Mouse (Mus musculus) WW6 (cell line): Measurements from ENCODE around the gene Fam189a1.

Experiments
- DNase-seq: peaks from one replicate; pipeline ENCODE4 v3.0.0-alpha.2; 2013; ENCODE audit warnings: low read depth, low spot score

Gene Fam189a1

DNA sequence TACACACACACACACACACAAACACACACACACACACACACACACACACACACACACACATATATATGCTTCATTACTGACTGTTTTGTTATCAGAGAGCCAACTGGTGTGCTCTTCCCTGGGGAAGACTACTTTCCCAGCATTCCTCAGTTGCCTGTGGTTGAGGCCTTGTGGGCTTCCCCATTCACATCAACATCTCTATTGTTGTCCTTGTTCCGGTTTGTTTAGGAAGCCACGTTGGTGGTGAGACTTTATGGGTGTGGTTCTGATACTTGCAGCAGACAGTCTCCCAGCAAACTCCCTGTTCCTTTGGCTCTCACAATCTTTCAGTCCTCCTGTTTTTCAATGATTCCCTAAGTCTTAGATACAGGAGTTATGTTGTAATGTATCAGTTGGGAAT lies 204.2 kb downstream of the Fam189a1 start:
- DNase-seq, result no peak

DNA sequence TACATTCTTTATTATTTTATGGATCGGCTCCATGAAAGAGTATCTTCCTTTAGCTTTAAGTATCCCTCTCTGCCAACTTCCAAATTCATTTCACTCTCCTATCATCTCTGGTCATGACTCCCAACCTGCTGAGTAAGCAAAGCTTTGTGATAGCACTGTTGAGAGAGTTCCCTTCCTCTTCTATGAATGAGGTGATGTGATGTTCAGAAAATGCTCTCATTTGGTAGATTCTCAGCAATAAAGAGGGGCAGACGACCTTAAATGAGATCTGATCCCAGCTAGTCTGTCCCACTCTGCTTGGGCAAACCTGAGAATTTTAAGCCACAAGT lies 205.6 kb downstream of the Fam189a1 start:
- DNase-seq, result no peak

- DNase-seq, result peak; percentile 16
These were observed 206.2 kb downstream of the Fam189a1 start for GRCm38 (mm10) chr7:64949910-64950770.

DNA sequence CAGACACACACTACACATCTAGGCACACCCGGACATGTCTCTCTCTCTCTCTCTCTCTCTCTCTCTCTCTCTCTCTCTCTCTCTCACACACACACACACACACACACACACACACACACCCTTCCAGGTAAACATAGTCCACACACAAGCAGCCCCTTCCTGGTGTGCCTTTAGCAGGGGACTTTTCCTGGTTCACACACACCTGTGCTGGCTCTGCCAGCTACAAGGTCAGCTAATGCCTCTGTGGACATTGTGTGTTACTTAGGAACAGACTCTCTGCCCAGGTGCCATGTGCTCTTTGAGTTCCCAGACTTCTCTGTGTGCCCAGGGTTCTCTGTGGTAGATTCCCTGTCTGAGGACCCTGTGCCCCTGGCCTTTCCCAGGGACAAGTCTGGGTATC lies 206.9 kb downstream of the Fam189a1 start:
- DNase-seq, result no peak

DNA sequence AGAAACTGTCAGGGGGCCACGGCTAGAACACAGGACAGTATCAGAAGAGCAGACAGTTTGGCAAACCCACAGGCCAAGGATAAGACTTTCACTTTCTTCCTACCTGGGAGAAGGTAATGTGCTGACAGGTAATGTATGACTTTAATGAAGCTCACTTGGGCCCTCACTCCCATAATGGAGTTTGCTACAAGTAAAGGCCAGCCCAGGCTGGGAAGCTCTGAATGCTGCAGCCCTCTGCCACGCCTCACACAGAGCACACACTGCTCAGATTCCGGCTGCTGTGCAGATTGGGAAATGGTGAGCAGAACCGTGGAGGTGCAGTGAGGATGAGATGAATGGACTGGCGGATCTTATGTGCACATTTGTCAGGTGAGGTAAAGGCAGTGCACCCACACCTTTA lies 211.7 kb downstream of the Fam189a1 start:
- DNase-seq, result no peak

DNA sequence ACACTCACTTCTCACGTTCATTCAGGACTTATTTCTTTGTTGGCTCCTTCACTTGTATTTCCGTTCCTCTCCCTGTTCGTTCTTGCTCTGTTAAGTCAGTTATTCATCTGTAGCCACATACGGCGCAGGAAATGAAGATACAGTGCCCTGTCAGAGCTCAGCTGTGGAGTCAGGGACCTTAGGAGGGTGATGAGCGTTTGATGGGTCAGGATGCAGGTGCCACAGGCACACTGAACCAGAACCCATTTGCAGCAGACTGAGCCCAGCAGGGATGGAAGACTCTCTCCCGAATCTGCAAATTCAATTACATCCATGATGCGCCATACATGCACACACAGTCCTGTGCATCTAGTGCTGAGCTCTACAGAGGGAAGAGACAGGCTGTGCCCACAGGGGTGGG lies 212.2 kb downstream of the Fam189a1 start:
- DNase-seq, result no peak

DNA sequence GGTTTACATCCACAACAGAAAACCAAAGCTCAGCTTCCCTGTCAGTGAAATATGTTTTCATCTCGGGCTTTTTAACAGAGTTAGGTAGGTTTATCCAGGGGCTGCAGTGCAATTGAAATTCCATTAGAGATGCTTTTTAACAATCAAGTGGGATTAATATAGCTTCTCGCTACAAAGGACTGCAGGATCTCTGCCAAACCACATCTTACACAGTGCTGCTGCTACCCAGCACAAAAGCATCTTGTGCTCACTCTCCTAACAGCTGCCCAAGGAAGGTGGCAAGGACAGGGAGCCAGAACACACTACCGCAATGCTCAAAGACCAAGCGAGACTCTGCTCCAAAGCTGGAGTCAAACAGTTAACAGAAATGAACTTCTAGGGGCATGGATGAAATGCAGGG lies 219.4 kb downstream of the Fam189a1 start:
- DNase-seq, result no peak

- no peak for DNase-seq
These were observed 222.3 kb downstream of the Fam189a1 start for GRCm38 (mm10) chr7:64934115-64934514.

GRCm38 (mm10) chr7:64930980-64931379 lies 225.4 kb downstream of the Fam189a1 start:
- no peak for DNase-seq

DNA sequence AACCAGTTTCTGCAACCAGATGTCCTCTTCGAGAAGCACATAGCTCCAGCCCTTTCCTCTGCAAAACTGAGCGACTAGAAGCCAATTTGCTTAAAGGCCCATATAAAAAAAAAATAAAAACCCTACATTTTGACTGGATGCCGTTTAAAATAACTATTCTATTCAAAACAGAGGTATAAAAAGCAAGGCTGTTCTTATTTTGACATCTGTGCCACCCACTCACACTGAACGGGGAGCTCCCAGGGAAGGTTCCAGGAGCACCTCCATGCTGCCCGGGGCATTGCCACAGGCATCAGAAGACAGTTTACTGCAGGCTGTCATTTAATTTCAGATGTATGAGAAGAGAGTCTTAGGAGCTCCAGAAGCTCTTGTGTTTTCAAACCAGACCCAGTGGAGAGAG lies 232.5 kb downstream of the Fam189a1 start:
- DNase-seq, result no peak

GRCm38 (mm10) chr7:64921189-64921588 lies 235.2 kb downstream of the Fam189a1 start:
- no peak for DNase-seq

DNA sequence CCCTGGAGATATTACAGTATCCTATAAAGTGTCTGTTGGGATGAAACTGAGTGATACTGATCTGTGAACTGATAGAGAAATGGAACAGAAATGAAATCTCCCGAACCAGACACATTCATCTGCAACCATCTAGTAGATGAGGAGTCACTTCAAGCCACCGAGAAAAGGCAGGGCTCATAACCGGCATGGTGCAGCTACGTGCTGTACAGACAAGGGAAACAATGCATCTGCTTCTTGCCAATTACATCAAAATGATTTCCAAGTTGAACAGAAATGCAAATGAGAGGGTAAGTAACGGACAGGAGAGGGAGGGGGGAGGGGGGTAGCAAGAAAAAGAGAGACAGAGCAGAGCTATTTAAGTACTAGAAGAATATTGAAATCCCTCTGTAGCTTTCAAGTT lies 235.6 kb downstream of the Fam189a1 start:
- no peak for DNase-seq

- DNase-seq, result no peak
These were observed 239.7 kb downstream of the Fam189a1 start for GRCm38 (mm10) chr7:64916654-64917053.

DNA sequence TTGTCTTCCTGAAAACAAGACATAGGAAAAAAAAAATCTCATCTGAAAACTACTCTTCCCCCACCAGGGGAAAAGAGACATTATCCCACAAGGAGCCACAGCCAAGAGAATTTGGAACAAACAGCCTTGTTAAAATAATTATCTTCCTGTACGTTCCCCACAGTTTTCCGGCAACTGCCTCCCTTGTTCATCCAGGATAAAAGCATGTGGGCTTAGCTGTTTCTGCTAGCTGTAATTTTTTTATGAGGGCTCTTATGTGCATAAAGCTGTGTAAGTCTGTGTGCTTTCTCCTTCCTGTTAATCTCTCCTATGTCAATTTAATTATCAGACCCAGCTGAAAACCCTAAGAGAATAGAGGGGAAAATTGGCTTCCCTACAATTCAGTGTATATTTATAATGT lies 241.2 kb downstream of the Fam189a1 start:
- no peak for DNase-seq

GRCm38 (mm10) chr7:64911945-64912344 lies 244.4 kb downstream of the Fam189a1 start:
- DNase-seq, result no peak

DNA sequence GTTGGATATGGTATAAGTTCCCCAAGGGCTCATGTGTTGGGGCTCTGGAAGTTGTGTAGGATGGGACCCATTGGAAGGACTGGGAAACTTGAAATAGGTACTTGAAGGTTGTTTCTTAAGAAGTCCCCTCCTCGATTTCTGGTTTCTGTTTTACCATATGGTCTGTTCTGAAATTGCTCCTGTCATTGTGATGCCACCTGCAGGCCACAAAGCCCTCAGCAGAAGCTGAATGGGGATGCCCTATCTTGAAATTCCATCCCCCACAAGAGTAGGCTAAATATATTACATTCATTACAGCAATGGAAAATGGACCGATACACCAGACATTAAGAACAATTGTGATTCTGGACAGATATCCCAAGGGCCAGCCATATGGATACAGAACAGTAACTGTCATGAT lies 246.2 kb downstream of the Fam189a1 start:
- DNase-seq, result no peak

- DNase-seq, result no peak
These were observed 249.4 kb downstream of the Fam189a1 start for GRCm38 (mm10) chr7:64906955-64907354.

DNA sequence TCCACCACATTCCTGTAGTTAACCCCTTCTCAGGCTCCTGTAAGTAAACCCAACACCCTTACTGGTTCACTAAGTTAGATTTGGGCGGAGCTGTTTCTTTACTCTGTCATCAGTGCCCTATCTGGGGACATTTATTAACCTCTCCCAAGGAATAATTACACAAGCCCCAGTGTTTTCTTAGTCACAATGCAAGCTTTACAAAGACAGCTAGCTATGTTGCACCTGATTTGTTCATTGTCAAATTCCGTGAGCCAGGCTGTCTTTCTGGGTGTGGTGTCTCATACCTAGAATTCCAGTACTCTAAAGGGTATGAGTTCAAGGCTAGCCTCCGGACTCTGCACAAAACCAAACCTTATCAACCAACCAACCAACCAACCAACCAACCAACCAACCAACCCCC lies 250.9 kb downstream of the Fam189a1 start:
- no peak for DNase-seq

DNA sequence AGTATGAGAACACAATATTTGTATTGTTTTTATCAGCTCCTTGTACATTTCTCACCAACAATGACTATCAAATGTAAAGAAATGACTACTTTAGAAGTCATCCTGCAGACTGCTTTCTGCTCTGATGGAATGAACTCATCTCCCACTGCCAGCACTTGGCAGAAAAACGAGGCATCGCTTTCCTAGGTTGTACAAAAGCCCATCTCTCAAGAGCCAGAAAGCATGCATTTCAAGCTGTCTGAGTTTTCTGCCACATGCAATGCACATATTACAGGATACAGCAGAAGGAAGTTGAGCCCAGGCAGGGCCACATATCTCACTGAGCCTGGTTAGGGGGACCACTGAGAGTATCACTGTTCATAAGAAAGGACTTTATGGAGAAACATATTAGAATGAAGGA lies 256.1 kb downstream of the Fam189a1 start:
- DNase-seq, result no peak

DNA sequence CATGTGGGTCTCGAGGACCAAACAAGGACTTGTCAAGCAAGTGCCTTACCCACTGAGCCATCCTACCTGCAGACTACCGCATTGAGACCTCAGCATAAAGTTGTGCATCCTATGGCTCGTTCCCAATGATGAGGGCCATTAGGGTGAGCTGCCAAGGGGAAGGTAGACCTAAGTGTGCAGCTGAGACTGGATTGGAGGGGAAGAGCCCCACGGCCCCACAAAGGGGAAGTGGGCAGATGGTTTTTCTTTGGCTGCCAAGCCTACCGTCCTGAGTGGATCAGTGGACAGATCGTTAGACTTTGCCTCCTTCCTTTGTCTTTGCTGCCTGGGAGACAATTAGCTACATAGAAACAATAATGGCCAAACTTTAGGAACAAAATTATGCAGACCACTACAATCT lies 259.8 kb downstream of the Fam189a1 start:
- DNase-seq, result no peak

DNA sequence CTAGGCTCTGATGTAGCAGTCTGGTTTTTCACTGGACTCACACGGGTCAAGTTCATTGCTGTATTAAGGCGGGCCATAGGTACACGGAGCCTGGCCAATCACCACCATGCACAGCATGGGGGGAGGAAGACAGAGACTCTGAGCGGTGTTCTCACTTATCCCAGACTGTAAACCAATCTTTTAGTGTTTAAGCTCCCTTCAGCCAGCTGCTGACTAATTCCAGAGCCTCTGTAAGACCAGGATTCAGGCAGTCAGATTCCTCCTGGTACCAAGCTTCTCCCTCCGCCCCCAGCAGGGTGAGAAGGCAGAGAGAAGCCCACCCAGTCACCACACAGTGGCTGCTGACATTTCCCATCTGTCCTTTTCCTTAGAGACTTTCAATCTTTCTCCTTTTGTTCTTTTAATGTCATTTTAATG lies 260.7 kb downstream of the Fam189a1 start:
- DNase-seq, result no peak

GRCm38 (mm10) chr7:64891139-64891538 lies 265.2 kb downstream of the Fam189a1 start:
- DNase-seq, result no peak

GRCm38 (mm10) chr7:64889919-64890318 lies 266.5 kb downstream of the Fam189a1 start:
- no peak for DNase-seq
